Mouse (Mus musculus) hindbrain, embryonic 11.5 days (tissue): ENCODE measurements around the gene Rnasel. TPM values are rescaled to one million over a fixed set of nuclear protein-coding genes. Genes with fewer than 3 reads are reported as not detected.
A peak's percentile ranks its signal among the peaks of the same experiment; 100 is the strongest.

Source experiments
- ATAC-seq: fragments of 200-750 bp; cut with Nextera tagmentation; 2 replicates; pipeline ENCODE4 v1.8.0; 2017; ENCODE audit warnings: mild to moderate bottlenecking, moderate TSS enrichment, moderate library complexity; ENCODE audit not compliant: low FRiP score
- DNase-seq: peaks from one replicate; pipeline ENCODE4 v3.0.0-alpha.2; 2015; ENCODE audit warnings: low spot score
- H3K27ac ChIP-seq: fragments of 300-500 bp; sonication (generic); 2 replicates; pipeline ENCODE4 v1.5.1; 2014; ENCODE audit warnings: mild to moderate bottlenecking, low read depth, low read length
- H3K27me3 ChIP-seq: fragments of 300-500 bp; sonication (generic); 2 replicates; pipeline ENCODE4 v1.6.1; 2014; ENCODE audit warnings: mild to moderate bottlenecking, low read length, moderate library complexity, mixed read lengths; ENCODE audit not compliant: control insufficient read depth, insufficient read depth
- H3K36me3 ChIP-seq: fragments of 300-500 bp; sonication (generic); 2 replicates; pipeline ENCODE4 v1.6.1; 2014; ENCODE audit warnings: mild to moderate bottlenecking, low read length, moderate library complexity, mixed read lengths; ENCODE audit not compliant: control insufficient read depth, insufficient read depth
- H3K4me1 ChIP-seq: fragments of 300-500 bp; sonication (generic); replicated peaks from 2 replicates; pipeline ENCODE4 v1.6.1; 2014; ENCODE audit warnings: low read length, mixed read lengths; ENCODE audit not compliant: control insufficient read depth, insufficient read depth
- H3K4me2 ChIP-seq: fragments of 300-500 bp; sonication (generic); replicated peaks from 2 replicates; pipeline ENCODE4 v1.6.1; 2014; ENCODE audit warnings: mild to moderate bottlenecking, low read depth, low read length
- H3K4me3 ChIP-seq: fragments of 300-500 bp; sonication (generic); 2 replicates; pipeline ENCODE4 v1.5.1; 2014; ENCODE audit warnings: low read depth, low read length
- H3K9ac ChIP-seq: fragments of 300-500 bp; sonication (generic); 2 replicates; pipeline ENCODE4 v1.6.1; 2014; ENCODE audit warnings: low read depth, low read length
- H3K9me3 ChIP-seq: fragments of 300-500 bp; sonication (generic); 2 replicates; pipeline ENCODE4 v1.6.1; 2016; ENCODE audit warnings: low read length; ENCODE audit not compliant: control insufficient read depth
- WGBS: fragments of 180-500 bp; shearing (Covaris S2); extraction: QIAGEN DNeasy Blood & Tissue Kit; methylation state at CpG from one replicate; pipeline ENCODE4 v1.1.7; 2014; 5-methylcytosine and 5-hydroxymethylcytosine counted together
- polyA plus RNA-seq: library from polyadenylated mRNA; unstranded; fragments of >200 nt; fragmentation: Nextera tagmentation; extraction: Ambion mirVana; gene quantifications from 2 replicates; pipeline ENCODE4 v1.2.1, GENCODE M21; 2014

The Rnasel gene
- polyA plus RNA-seq, 1 experiment from 2014 or later, result 40.3 TPM

DNA sequence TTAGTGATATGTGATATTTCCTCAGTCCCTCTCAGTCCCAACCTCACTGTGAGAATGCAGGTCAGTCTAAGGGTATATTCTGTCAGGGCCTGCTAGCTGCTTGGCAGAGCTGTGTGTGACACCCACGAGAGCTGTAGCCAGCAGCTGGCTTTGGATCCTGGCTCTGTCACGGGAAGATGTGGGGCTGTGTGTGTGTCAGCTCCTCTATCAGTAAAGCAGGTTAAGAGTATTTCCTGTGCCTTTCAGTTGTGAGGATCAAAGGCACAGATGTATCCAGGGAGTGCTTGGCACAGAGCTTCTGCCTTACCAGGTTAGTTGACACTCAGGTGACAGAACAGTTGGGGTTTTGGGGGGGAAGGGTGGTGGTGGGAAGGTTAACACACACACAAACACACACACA, 19.4 kb upstream of the Rnasel start:
- DNase-seq, result no peak
- whole genome bisulfite sequencing, result 73% methylated on average over 2 of the region's 2 CpGs

GRCm38 (mm10) chr1:153730671-153731070, 18.6 kb upstream of the Rnasel start:
- Histone ChIP-seq H3K9ac (no peak overlapping the region), H3K27me3 (no peaks in the 10 kb centered on the region), H3K9me3 (no peaks in the 10 kb centered on the region), H3K4me1 (peaks cover 7% of the 10 kb centered on the region; the same call in 1 of the 2 replicates), H3K4me3 (no peak overlapping the region), H3K4me2 (no peak overlapping the region), H3K36me3 (no peaks in the 10 kb centered on the region), H3K27ac (no peak overlapping the region)
- 69% methylated on average over 3 of the region's 3 CpGs for WGBS
- ATAC-seq, result no peak
- no peak for DNase-seq

More for the DNA sequence above, 19.4 kb upstream of the Rnasel start:
- peaks cover 7% of the 10 kb centered on the region; the same call in 1 of the 2 replicates for H3K4me1 ChIP-seq
- no peak overlapping the region for H3K4me3 ChIP-seq
- H3K27me3 ChIP-seq, result no peaks in the 10 kb centered on the region
- H3K4me2 ChIP-seq, result no peak overlapping the region
- no peak overlapping the region for H3K27ac ChIP-seq
- H3K9me3 ChIP-seq, result no peaks in the 10 kb centered on the region
- ATAC-seq, result no peak
- no peaks in the 10 kb centered on the region for H3K36me3 ChIP-seq
- H3K9ac ChIP-seq, result no peak overlapping the region

GRCm38 (mm10) chr1:153733181-153733580, 16.0 kb upstream of the Rnasel start:
- Histone ChIP-seq H3K9me3 (no peaks in the 10 kb centered on the region), H3K9ac (no peak overlapping the region), H3K27me3 (no peaks in the 10 kb centered on the region), H3K4me1 (peaks cover 18% of the 10 kb centered on the region), H3K4me2 (no peak overlapping the region), H3K4me3 (no peak overlapping the region), H3K27ac (no peak overlapping the region; the same call in 1 of the 2 replicates), H3K36me3 (no peaks in the 10 kb centered on the region)
- peak; percentile 39 for DNase-seq
- WGBS, result 32% methylated on average over 9 of the region's 9 CpGs
- peak; percentile 34 for ATAC-seq

DNA sequence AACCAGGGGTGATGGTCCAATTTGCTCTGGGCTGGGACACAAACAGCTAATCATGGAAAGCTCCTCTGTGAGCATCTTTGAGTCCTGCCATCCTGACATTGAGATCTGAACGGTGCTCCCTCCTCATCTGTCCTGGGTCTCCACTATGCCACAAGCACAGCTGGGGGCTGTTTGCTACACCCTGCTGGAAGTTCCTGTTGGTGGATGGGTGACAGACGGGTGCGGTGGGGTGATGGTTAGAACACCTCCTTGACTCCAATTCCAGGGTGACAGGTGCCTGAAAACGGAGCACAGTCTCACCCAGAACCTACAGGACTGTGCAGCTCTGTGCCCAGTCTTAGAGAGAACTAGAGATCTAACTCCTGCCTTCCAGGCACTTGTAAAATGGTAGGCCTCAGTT, 14.4 kb upstream of the Rnasel start:
- ATAC-seq, result no peak
- no peaks in the 10 kb centered on the region for H3K9me3 ChIP-seq
- 89% methylated on average over 4 of the region's 4 CpGs for WGBS
- peaks cover 18% of the 10 kb centered on the region for H3K4me1 ChIP-seq
- H3K27ac ChIP-seq, result no peak overlapping the region
- H3K9ac ChIP-seq, result no peak overlapping the region
- H3K36me3 ChIP-seq, result no peaks in the 10 kb centered on the region
- no peak for DNase-seq
- no peak overlapping the region for H3K4me3 ChIP-seq
- peaks cover 6% of the 10 kb centered on the region for H3K27me3 ChIP-seq
- H3K4me2 ChIP-seq, result no peak overlapping the region

DNA sequence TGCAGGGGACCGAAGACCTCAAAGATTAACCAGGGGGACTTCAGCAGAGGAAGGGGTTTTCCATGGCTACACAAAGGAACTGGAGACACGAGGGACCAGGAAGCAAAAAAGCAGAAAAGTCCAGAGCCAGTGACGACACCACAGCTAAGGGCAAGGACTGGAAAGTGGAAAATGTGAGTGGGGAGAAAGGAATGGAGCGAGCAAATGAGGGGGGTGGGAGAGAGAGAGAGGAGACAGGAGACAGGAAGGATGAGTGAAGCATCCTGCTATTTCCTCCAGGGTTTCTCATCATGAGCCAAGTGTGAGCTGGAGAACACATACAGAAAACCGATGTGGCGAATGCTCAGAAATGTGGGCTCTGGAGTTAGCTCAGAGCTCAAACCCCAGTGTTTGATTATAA, 13.1 kb upstream of the Rnasel start:
- Histone ChIP-seq H3K4me1 (peaks cover 18% of the 10 kb centered on the region), H3K27ac (no peak overlapping the region), H3K36me3 (no peaks in the 10 kb centered on the region), H3K27me3 (peaks cover 6% of the 10 kb centered on the region), H3K4me2 (no peak overlapping the region), H3K9ac (no peak overlapping the region), H3K4me3 (no peak overlapping the region), H3K9me3 (no peaks in the 10 kb centered on the region)
- 67% methylated on average over 6 of the region's 6 CpGs for WGBS
- ATAC-seq (no peak), DNase-seq (no peak)

DNA sequence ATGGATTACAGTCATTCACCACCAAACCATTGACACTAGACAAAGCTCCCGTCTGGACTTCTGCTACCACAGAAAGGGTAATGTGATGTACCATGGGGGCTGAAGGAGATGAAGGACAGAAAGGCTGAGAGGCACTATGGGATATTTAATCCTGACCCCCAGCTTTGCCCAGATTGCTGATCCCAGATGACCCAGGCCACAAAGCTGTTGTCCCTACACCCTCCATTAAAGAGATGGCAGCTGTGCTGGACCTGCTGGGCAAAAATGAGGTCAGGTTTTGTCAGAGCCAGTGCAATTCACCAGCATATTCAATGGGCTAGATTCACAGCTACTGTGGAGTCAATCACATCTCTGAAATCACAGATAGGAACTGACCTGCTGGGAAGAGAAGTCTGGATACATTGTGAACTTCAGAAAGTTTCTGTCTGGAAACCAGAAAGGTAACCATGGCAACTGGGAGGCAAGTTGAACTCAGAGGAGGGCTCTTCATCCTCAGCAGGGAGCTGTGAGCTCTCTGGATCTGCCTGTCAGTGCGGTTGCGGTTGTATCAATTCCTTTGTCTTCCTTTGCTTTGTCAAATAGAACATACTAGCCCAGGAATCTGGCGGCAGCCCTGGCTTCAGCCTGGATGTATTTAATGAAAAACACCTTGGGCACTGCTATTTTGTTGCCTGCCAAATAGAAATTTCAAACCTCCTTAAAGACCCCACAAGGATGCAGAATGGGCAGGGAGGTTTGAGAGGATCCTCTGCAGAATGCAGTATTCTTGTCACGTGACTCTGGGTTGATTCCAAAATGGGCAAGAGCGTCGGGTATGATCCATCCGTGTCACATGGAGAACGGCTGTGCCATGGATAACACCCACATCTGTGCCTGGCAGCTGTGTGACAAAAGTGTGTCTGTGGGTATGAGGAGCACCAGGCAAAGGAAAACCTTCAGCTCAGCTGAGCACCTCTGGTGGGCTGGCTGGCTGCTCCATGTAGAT, 11.8 kb upstream of the Rnasel start:
- DNase-seq (peak; percentile 62), ATAC-seq (peak; percentile 38; the same call in 1 of the 2 replicates)
- Histone ChIP-seq H3K4me3 (no peak overlapping the region), H3K4me2 (no peak overlapping the region), H3K4me1 (peaks cover 20% of the 10 kb centered on the region), H3K27ac (peak overlapping the region; percentile 60), H3K27me3 (peaks cover 6% of the 10 kb centered on the region), H3K36me3 (no peaks in the 10 kb centered on the region), H3K9me3 (no peaks in the 10 kb centered on the region), H3K9ac (no peak overlapping the region)
- 38% methylated on average over 9 of the region's 9 CpGs for WGBS

DNA sequence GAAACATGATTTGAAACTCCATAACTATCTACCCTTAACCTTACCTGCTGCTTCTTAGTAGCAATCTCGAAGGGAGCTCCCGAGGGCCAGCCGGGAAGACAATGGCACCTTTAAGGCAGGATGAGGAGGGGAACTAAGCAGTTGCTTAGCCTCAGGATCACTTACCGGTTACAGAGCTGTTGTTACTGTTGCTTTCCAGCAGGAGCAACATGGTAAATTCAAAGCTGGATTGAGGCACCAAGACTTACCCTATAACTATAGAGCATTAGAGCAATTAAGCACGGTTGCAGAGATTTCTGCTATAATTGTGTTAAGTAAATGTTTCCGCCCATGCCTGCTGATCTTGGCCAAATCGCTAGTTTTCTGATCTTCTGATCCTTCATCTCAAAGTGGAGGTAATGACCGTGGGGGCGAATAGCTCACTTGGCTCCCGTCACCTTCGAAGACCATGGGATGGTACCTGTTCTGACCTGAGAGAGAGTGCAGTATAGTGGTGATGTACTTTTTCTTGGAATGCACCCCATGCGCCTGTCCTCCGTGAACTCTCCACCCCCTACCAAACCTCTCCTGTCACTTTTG, 9.7 kb upstream of the Rnasel start:
- Histone ChIP-seq H3K27me3 (peaks cover 6% of the 10 kb centered on the region), H3K4me1 (peaks cover 13% of the 10 kb centered on the region), H3K36me3 (no peaks in the 10 kb centered on the region), H3K9me3 (no peaks in the 10 kb centered on the region), H3K9ac (no peak overlapping the region), H3K27ac (no peak overlapping the region), H3K4me2 (peak overlapping the region; percentile 68), H3K4me3 (peak overlapping the region; percentile 47)
- ATAC-seq, result peak; percentile 20; the same call in 1 of the 2 replicates
- 21% methylated on average over 13 of the region's 13 CpGs for WGBS
- peak; percentile 24 for DNase-seq

GRCm38 (mm10) chr1:153740145-153740544, 9.1 kb upstream of the Rnasel start, which contains the start of gene Rgs16:
Gene Rgs16, plus strand, starts transcription at chr1:153740349.
- H3K27ac ChIP-seq, result no peak within 1 kb of the TSS

More at GRCm38 (mm10) chr1:153740145-153740544, 9.1 kb upstream of the Rnasel start, which contains the start of gene Rgs16:
- WGBS, result 1% methylated on average over 28 of the region's 28 CpGs
- ATAC-seq (peak; percentile 68), DNase-seq (peak; percentile 90)
- Histone ChIP-seq H3K4me2 (peak within 1 kb of the TSS; percentile 68), H3K9me3 (no peaks in the 10 kb centered on the region), H3K36me3 (no peaks in the 10 kb centered on the region), H3K27me3 (peaks cover 6% of the 10 kb centered on the region), H3K4me3 (peak within 1 kb of the TSS; percentile 47), H3K4me1 (peaks cover 13% of the 10 kb centered on the region), H3K9ac (peak within 1 kb of the TSS; percentile 58)
